Comparison of ENCODE assay signal across 7 mouse cellular contexts in the genomic region with DNA sequence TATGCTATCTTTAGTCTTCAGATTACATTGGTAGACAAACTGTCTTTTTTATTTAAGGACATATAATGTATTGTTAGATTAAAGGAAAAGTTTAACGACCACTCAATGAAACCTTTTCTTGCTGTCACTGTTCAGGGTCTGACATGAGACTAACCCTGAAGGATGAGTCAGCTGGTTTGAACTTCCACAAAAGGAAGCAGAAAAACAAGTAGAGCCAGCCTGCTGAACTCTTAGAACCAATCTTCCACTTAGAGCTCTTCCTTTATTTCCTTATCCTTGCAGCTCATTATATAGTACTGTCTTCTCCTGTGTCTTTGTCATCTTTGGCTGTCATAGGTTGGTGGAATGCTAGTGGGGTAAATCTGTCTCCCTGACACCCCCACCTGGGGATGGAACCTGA. TPM values are rescaled to one million over a fixed set of nuclear protein-coding genes. Genes with fewer than 3 reads are reported as not detected.
DNase-seq lines count a peak whose midpoint lies in the region; ATAC-seq and TF ChIP-seq lines count a peak whose summit lies in the region.

No protein-coding gene starts in this region.

- 4% methylated on average over 1 of the region's 1 CpGs for WGBS in spleen, adult 2 months
- 74% methylated on average over 1 of the region's 1 CpGs for WGBS in forebrain, embryonic 14.5 days
- WGBS in liver, embryonic 14.5 days (ENCODE audit: insufficient replicate concordance) = 0% methylated on average over 1 of the region's 1 CpGs

- no peak for ATAC-seq in forebrain, embryonic 14.5 days
- ATAC-seq in liver, embryonic 14.5 days (ENCODE audit: insufficient read depth) = peak; percentile 42; the same call in 1 of the 2 replicates

- H3K4me1 ChIP-seq in spleen, adult 2 months (ENCODE audit: control insufficient read depth, insufficient read depth, insufficient read length) = 0 out of 2 replicates have a peak, but pooled peaks cover 3% of the 10 kb centered on the region
- H3K4me1 ChIP-seq in forebrain, embryonic 14.5 days (ENCODE audit: control insufficient read depth, insufficient read depth, low read length) = peaks cover 13% of the 10 kb centered on the region
- peaks cover 7 to 16% of the 10 kb centered on the region in 2 experiments for H3K4me1 ChIP-seq in liver, embryonic 14.5 days (replicated peaks; ENCODE audit: control insufficient read depth in 2 of 2, insufficient read depth in 2 of 2, low read length in 1 of 2)

- no peak overlapping the region for H3K27ac ChIP-seq in spleen, adult 2 months (ENCODE audit: insufficient read depth, low read length)
- no peak overlapping the region for H3K27ac ChIP-seq in forebrain, embryonic 14.5 days (ENCODE audit: low read depth, low read length)
- H3K27ac ChIP-seq in liver, embryonic 14.5 days = peak overlapping the region; percentile 76

- H3K27me3 ChIP-seq in spleen, adult 2 months (ENCODE audit: control insufficient read depth, insufficient read depth, low read length) = no peaks in the 10 kb centered on the region
- H3K27me3 ChIP-seq in forebrain, embryonic 14.5 days (replicated peaks; ENCODE audit: control insufficient read depth, insufficient read depth, low read length) = no peaks in the 10 kb centered on the region
- H3K27me3 ChIP-seq in liver, embryonic 14.5 days (ENCODE audit: control insufficient read depth, insufficient read depth, low read length) = no peaks in the 10 kb centered on the region

- peak overlapping the region; percentile 62 for H3K4me2 ChIP-seq in forebrain, embryonic 14.5 days (ENCODE audit: low read length)
- H3K4me2 ChIP-seq in liver, embryonic 14.5 days (ENCODE audit: low read depth) = peak overlapping the region; percentile 88

- peak overlapping the region; percentile 73; the same call in 1 of the 2 replicates for H3K4me3 ChIP-seq in spleen, adult 2 months (ENCODE audit: extremely low read depth, insufficient read depth, insufficient read length)
- H3K4me3 ChIP-seq in forebrain, embryonic 14.5 days (ENCODE audit: low read depth, low read length) = peak overlapping the region; percentile 70; the same call in 1 of the 2 replicates
- H3K4me3 ChIP-seq in liver, embryonic 14.5 days (ENCODE audit: insufficient read depth in 1 of 2, low read depth in 2 of 2, low read length in 2 of 2) = peak overlapping the region; percentile 59 to 85

- no peak for TF ChIP-seq EP300 in liver, embryonic 14.5 days (IDR thresholded peaks at IDR 0.05; ENCODE audit: low read depth)

- TF ChIP-seq POLR2A in spleen, adult 2 months (IDR thresholded peaks at IDR 0.05; ENCODE audit: low read depth, low read length) = no peak

- TF ChIP-seq CTCF in spleen, adult 2 months (IDR thresholded peaks at IDR 0.05; ENCODE audit: extremely low read depth, insufficient read depth, insufficient read length, insufficient replicate concordance) = no peak
- no peak for TF ChIP-seq CTCF in liver, embryonic 14.5 days (IDR thresholded peaks at IDR 0.05; ENCODE audit: low read depth)

- H3K36me3 ChIP-seq in spleen, adult 2 months (ENCODE audit: control insufficient read depth, insufficient read depth, low read length) = peaks cover 8% of the 10 kb centered on the region
- H3K36me3 ChIP-seq in forebrain, embryonic 14.5 days (ENCODE audit: control insufficient read depth, insufficient read depth, low read length) = peaks cover 28% of the 10 kb centered on the region
- peaks cover 13% of the 10 kb centered on the region for H3K36me3 ChIP-seq in liver, embryonic 14.5 days (replicated peaks; ENCODE audit: control insufficient read depth, insufficient read depth, low read depth)

- H3K9me3 ChIP-seq in forebrain, embryonic 14.5 days (replicated peaks; ENCODE audit: control insufficient read depth, low read length) = no peaks in the 10 kb centered on the region
- no peaks in the 10 kb centered on the region for H3K9me3 ChIP-seq in liver, embryonic 14.5 days (ENCODE audit: control insufficient read depth, low read length)

- H3K9ac ChIP-seq in forebrain, embryonic 14.5 days (ENCODE audit: low read length) = no peak overlapping the region
- H3K9ac ChIP-seq in liver, embryonic 14.5 days (replicated peaks) = peak overlapping the region; percentile 52

- no peak for DNase-seq in spleen, adult 2 months (ENCODE audit: low read depth in 1 of 2, low spot score in 2 of 2)
- no peak for DNase-seq in spleen, postnatal 4 days (ENCODE audit: low spot score in 2 of 2)
- DNase-seq in forebrain, embryonic 14.5 days (ENCODE audit: low spot score) = no peak
- peak; percentile 50 to 58 (median 54) for DNase-seq in liver, embryonic 14.5 days (ENCODE audit: low read depth in 3 of 3, low spot score in 3 of 3)
- no peak for DNase-seq in spleen, postnatal 36 days (ENCODE audit: low spot score in 2 of 2)
- DNase-seq in layer of hippocampus, postnatal 25 days (ENCODE audit: extremely low spot score in 1 of 2, low spot score in 1 of 2) = no peak
- DNase-seq in cerebellum, adult 8-10 months = no peak

RNA-seq across cellular contexts. Expression of a gene that starts 1.2 kb away (rescaled TPM):
- polyA plus RNA-seq in spleen, adult 2 months (2012; rRNA removed) = 28.3 and 32.9 TPM in 2 replicates
- polyA plus RNA-seq in forebrain, embryonic 14.5 days (2014; fragmentation: Nextera tagmentation; extraction: Ambion mirVana) = 57.8 and 59.0 TPM in 2 replicates
- polyA plus RNA-seq in liver, embryonic 14.5 days (2012; rRNA removed) = 15.8 and 20.3 TPM in 2 replicates
- polyA plus RNA-seq in liver, embryonic 14.5 days (2014; fragmentation: Nextera tagmentation; extraction: Ambion mirVana) = 30.6 and 31.6 TPM in 2 replicates
- 10 to 100 TPM; 45.3 to 46.9 TPM for total RNA-seq in layer of hippocampus, postnatal 25 days (2021)

RNA-seq across cellular contexts. Expression of a gene that starts 32.2 kb away (rescaled TPM):
- polyA plus RNA-seq in spleen, adult 2 months (2012; rRNA removed) = 36.0 and 40.5 TPM in 2 replicates
- polyA plus RNA-seq in forebrain, embryonic 14.5 days (2014; fragmentation: Nextera tagmentation; extraction: Ambion mirVana) = 71.7 and 86.6 TPM in 2 replicates
- 24.2 and 29.4 TPM in 2 replicates for polyA plus RNA-seq in liver, embryonic 14.5 days (2012; rRNA removed)
- polyA plus RNA-seq in liver, embryonic 14.5 days (2014; fragmentation: Nextera tagmentation; extraction: Ambion mirVana) = 18.5 and 20.8 TPM in 2 replicates
- total RNA-seq in layer of hippocampus, postnatal 25 days (2021) = 10 to 100 TPM; 46.3 to 53.9 TPM

RNA-seq across cellular contexts. Expression of a gene that starts 57.1 kb away (rescaled TPM):
- polyA plus RNA-seq in spleen, adult 2 months (2012; rRNA removed) = 3.6 and 5.0 TPM in 2 replicates
- 188 and 214 TPM in 2 replicates for polyA plus RNA-seq in forebrain, embryonic 14.5 days (2014; fragmentation: Nextera tagmentation; extraction: Ambion mirVana)
- polyA plus RNA-seq in liver, embryonic 14.5 days (2012; rRNA removed) = 0.35 and 0.55 TPM in 2 replicates
- polyA plus RNA-seq in liver, embryonic 14.5 days (2014; fragmentation: Nextera tagmentation; extraction: Ambion mirVana) = 0.47 and 0.57 TPM in 2 replicates
- total RNA-seq in layer of hippocampus, postnatal 25 days (2021) = 100 to 1,000 TPM; 502 to 559 TPM

Comparison
In these comparisons a context has a peak if more than half of its experiments do, and no peak if none do; other contexts are left out.
1. DNase-seq: peak in liver, embryonic 14.5 days (3 of 3); none in spleen, adult 2 months (0 of 2), spleen, postnatal 4 days (0 of 2), forebrain, embryonic 14.5 days (single experiment), spleen, postnatal 36 days (0 of 2), layer of hippocampus, postnatal 25 days (0 of 2) and cerebellum, adult 8-10 months (single experiment).
2. RNA of a gene that starts 57.1 kb away (polyA plus RNA-seq): 188 to 214 TPM in forebrain, embryonic 14.5 days; 3.6 to 5.0 TPM in spleen, adult 2 months and 0.35 to 0.57 TPM in liver, embryonic 14.5 days; every median in the first group is over 10 times any median in the second.
3. Peak in every context shown above with its lines, with median percentiles within 50 percentile points of each other: H3K4me3 ChIP-seq.